Mouse (Mus musculus): Measurements from ENCODE around the gene Plagl1.

Plagl1 gene

GRCm38 (mm10) chr10:13135276-13135675 is 75.0 kb downstream of the Plagl1 start:
- DNase-seq (ENCODE audit: low read depth), result no peak

- DNase-seq (ENCODE audit: low read depth), result no peak
Observed at GRCm38 (mm10) chr10:13135751-13136150, 75.4 kb downstream of the Plagl1 start.

GRCm38 (mm10) chr10:13137906-13138305 is 77.6 kb downstream of the Plagl1 start:
- no peak for DNase-seq (ENCODE audit: low read depth)

GRCm38 (mm10) chr10:13140434-13140833 is 80.1 kb downstream of the Plagl1 start:
- DNase-seq (ENCODE audit: low read depth), result no peak

GRCm38 (mm10) chr10:13150435-13150834 is 90.1 kb downstream of the Plagl1 start:
- DNase-seq (ENCODE audit: low read depth), result no peak

- DNase-seq (ENCODE audit: low read depth), result no peak
Observed at GRCm38 (mm10) chr10:13151353-13151752, 91.0 kb downstream of the Plagl1 start.

- DNase-seq (ENCODE audit: low read depth), result no peak
Observed at GRCm38 (mm10) chr10:13152811-13153364, 92.6 kb downstream of the Plagl1 start.

- DNase-seq (ENCODE audit: low read depth), result no peak
Observed at GRCm38 (mm10) chr10:13155377-13155776, 95.1 kb downstream of the Plagl1 start.

- no peak for DNase-seq (ENCODE audit: low read depth)
Observed at GRCm38 (mm10) chr10:13160913-13161312, 100.6 kb downstream of the Plagl1 start.

- peak; percentile 27 for DNase-seq (ENCODE audit: low read depth)
Observed at GRCm38 (mm10) chr10:13162031-13162430, 101.7 kb downstream of the Plagl1 start.

- no peak for DNase-seq (ENCODE audit: low read depth)
Observed at GRCm38 (mm10) chr10:13168461-13168860, 108.2 kb downstream of the Plagl1 start.

GRCm38 (mm10) chr10:13170739-13171448 is 110.6 kb downstream of the Plagl1 start:
- DNase-seq (ENCODE audit: low read depth), result no peak

GRCm38 (mm10) chr10:13171461-13171860 is 111.2 kb downstream of the Plagl1 start:
- DNase-seq (ENCODE audit: low read depth), result no peak

- no peak for DNase-seq (ENCODE audit: low read depth)
Observed at GRCm38 (mm10) chr10:13172798-13173221, 112.5 kb downstream of the Plagl1 start.

- DNase-seq (ENCODE audit: low read depth), result no peak
Observed at GRCm38 (mm10) chr10:13175866-13176265, 115.6 kb downstream of the Plagl1 start.

GRCm38 (mm10) chr10:13177973-13178624 is 117.8 kb downstream of the Plagl1 start, which contains the start of gene Zc2hc1b:
Gene Zc2hc1b, minus strand, starts transcription at chr10:13178023.
- DNase-seq (ENCODE audit: low read depth), result no peak

- DNase-seq (ENCODE audit: low read depth), result no peak
Observed at GRCm38 (mm10) chr10:13180211-13180610, 119.9 kb downstream of the Plagl1 start.
